24 mouse cellular contexts compared by ENCODE assay signal in genomic region chr1:151107401-151107800, GRCm38 (mm10).
"Had no signal": no experiment of that assay in that cellular context is flagged by ENCODE, and none has a peak within 500 bp of the region (broad histone marks: within the 10 kb centered on the region; RNA-seq: fewer than 3 reads in every experiment).

No protein-coding gene starts in this region.

- H3K27me3 ChIP-seq: heart, embryonic 12.5 days; hindbrain, embryonic 13.5 days; hindbrain, embryonic 15.5 days; kidney, embryonic 15.5 days; limb, embryonic 12.5 days had no signal

- H3K4me3 ChIP-seq: heart, embryonic 12.5 days; hindbrain, embryonic 13.5 days; hindbrain, embryonic 15.5 days; kidney, embryonic 15.5 days; limb, embryonic 12.5 days; liver, embryonic 12.5 days; liver, embryonic 15.5 days had no signal

- H3K4me2 ChIP-seq: heart, embryonic 12.5 days; hindbrain, embryonic 13.5 days; hindbrain, embryonic 15.5 days; kidney, embryonic 15.5 days; limb, embryonic 12.5 days; liver, embryonic 12.5 days; liver, embryonic 15.5 days had no signal

- H3K27ac ChIP-seq: hindbrain, embryonic 13.5 days; hindbrain, embryonic 15.5 days; hindbrain, postnatal 0 days; kidney, embryonic 15.5 days; kidney, postnatal 0 days; limb, embryonic 12.5 days; liver, embryonic 12.5 days; liver, embryonic 15.5 days had no signal

- H3K9ac ChIP-seq: heart, embryonic 12.5 days; hindbrain, embryonic 13.5 days; hindbrain, embryonic 15.5 days; kidney, embryonic 15.5 days; limb, embryonic 12.5 days; liver, embryonic 12.5 days; liver, embryonic 15.5 days had no signal

- ATAC-seq: hindbrain, postnatal 0 days; intestine, embryonic 16.5 days; liver, embryonic 12.5 days had no signal

- H3K36me3 ChIP-seq: heart, embryonic 12.5 days; hindbrain, embryonic 13.5 days; hindbrain, embryonic 15.5 days; kidney, embryonic 15.5 days; limb, embryonic 12.5 days; liver, embryonic 12.5 days; liver, embryonic 15.5 days had no signal

- DNase-seq: gastrocnemius, postnatal 14 days; gastrocnemius, postnatal 36 days; heart, adult 18-20 months; heart, postnatal 10 days; heart, postnatal 36 days; kidney, adult 11 months; kidney, adult 2 months; kidney, adult 9 months; kidney, postnatal 14 days; kidney, postnatal 36 days; layer of hippocampus, adult 9-11 months; layer of hippocampus, postnatal 36 days; left cerebral cortex, postnatal 4 days; liver had no signal

- H3K9me3 ChIP-seq: heart, embryonic 12.5 days; hindbrain, embryonic 13.5 days; hindbrain, embryonic 15.5 days; kidney, embryonic 15.5 days; limb, embryonic 12.5 days; liver, embryonic 12.5 days; liver, embryonic 15.5 days had no signal
